Mouse (Mus musculus) left cerebral cortex, adult 2 months (tissue): ENCODE results near the gene Kdelr1. TPM values are rescaled to one million over a fixed set of nuclear protein-coding genes. Genes with fewer than 3 reads are reported as not detected.

Source experiments
- DNase-seq, 2 experiments: peaks; one replicate each; pipeline ENCODE4 v3.0.0; 2021 to 2022; ENCODE audit warnings: low spot score in 2 of 2, mixed read lengths in 1 of 2; ENCODE audit errors: extremely low spot score in 1 of 2
- H3K27ac ChIP-seq: fragments of 200-600 bp; 2 replicates; pipeline ENCODE4 v1.8.1; 2022
- H3K4me3 ChIP-seq: fragments of 200-600 bp; 2 replicates; pipeline ENCODE4 v1.8.1; 2022
- CTCF ChIP-seq: fragments of 200-600 bp; IDR thresholded peaks from 2 replicates; pipeline ENCODE4 v1.8.1; 2022; ENCODE audit warnings: antibody characterized with exemption, mild to moderate bottlenecking, moderate library complexity
- intact Hi-C: fragments of 180-260 bp; cut with DNase I; formaldehyde crosslinking; loops from one replicate; pipeline ENCODE4 v1.15.1; 2025
- total RNA-seq, 2 experiments: library from RNA; stranded (reverse); gene quantifications; 2 replicates each; pipeline ENCODE4 v1.2.3; 2021

Gene Kdelr1
- total RNA-seq, 2 experiments from 2014 or later = 67.4 to 75.4 TPM

DNA sequence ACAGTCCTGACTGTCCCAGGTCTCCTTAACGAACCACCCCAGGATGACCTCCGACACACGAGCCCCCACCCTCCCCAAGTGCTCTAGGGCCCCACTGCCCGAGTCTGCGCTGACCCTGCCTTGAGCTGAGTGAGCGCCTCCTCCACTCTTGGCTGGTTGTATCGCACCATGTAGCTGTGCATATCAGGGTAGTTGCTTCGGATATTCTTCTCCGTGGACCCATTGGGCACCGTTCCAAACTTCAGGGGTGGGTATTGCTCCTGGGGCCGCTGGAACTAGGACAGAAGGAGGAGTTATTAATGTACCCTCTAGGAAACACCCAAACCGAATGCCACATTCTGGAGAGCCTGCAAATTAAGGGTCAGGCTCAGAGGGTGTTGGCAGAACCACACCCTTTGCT, 19.5 kb upstream of the Kdelr1 start:
- H3K4me3 ChIP-seq = no peak overlapping the region
- TF ChIP-seq CTCF = no peak
- H3K27ac ChIP-seq = no peak overlapping the region
- DNase-seq = no peak
- intact Hi-C loops = loop anchor here (10.0 kb wide), 1 partner anchor 362 kb away; no protein-coding TSS in a partner anchor

- intact Hi-C loops = loop anchor here (10.0 kb wide), 1 partner anchor 358 kb away; no protein-coding TSS in a partner anchor
- DNase-seq = no peak
- H3K4me3 ChIP-seq = peak overlapping the region; percentile 28
- H3K27ac ChIP-seq = no peak overlapping the region
- TF ChIP-seq CTCF = no peak
Observed at GRCm38 (mm10) chr7:45856950-45857901, 15.3 kb upstream of the Kdelr1 start.

DNA sequence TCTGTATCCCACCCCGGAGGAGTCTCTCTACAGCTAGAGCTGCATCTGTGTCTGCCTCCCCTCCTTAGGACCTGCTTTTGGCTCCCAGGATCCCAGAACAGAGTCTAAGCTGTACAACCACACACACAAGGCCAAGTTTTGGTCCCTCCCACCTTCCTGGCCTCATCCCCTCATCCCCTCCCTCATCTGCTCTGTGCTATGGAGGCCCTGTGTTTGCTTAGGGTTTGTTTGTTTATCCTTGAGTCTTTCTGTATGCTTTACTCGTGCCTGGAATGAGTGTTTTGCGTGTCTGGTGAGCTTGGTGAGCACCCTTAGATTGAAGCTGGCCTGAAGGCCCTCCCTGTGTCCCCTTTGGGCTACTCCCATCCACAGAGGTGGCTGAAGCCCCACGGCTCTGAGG, 13.6 kb upstream of the Kdelr1 start:
- intact Hi-C loops = loop anchor here (10.0 kb wide), 1 partner anchor 356 kb away; no protein-coding TSS in a partner anchor
- TF ChIP-seq CTCF = no peak
- Histone ChIP-seq H3K4me3 (no peak overlapping the region), H3K27ac (no peak overlapping the region)
- DNase-seq = no peak

DNA sequence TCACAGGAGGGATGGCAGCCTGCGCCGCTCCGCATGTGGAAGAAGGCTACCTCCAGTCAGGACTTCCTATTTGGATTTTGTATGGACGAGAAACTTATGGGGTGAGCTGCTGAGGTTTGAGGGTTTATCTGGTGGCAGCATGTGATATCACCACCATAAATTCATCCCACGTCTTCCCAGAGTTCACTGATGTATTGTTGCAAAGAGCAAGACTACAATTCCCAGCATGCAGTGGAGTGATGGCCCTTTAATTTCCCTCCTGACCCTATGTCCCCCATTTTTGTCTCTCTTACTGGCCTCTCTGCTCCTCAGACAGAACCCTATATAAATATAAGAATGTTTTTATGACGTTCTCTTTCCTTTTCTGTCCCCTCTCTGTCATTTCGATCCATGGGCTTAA, 9.8 kb upstream of the Kdelr1 start:
- Histone ChIP-seq H3K4me3 (no peak overlapping the region), H3K27ac (no peak overlapping the region)
- no peak for DNase-seq
- intact Hi-C loops = no loop called here
- no peak for TF ChIP-seq CTCF

- DNase-seq = no peak
- no peak for TF ChIP-seq CTCF
- intact Hi-C loops = no loop called here
- Histone ChIP-seq H3K4me3 (no peak overlapping the region), H3K27ac (no peak overlapping the region)
Observed at GRCm38 (mm10) chr7:45864435-45864834, 8.1 kb upstream of the Kdelr1 start.

- DNase-seq = peak; percentile 77 to 82
- TF ChIP-seq CTCF = no peak
- intact Hi-C loops = no loop called here
- H3K27ac ChIP-seq = peak overlapping the region; percentile 30; the same call in 1 of the 2 replicates
- H3K4me3 ChIP-seq = peak overlapping the region; percentile 50
Observed at GRCm38 (mm10) chr7:45865925-45866910, 6.4 kb upstream of the Kdelr1 start.

DNA sequence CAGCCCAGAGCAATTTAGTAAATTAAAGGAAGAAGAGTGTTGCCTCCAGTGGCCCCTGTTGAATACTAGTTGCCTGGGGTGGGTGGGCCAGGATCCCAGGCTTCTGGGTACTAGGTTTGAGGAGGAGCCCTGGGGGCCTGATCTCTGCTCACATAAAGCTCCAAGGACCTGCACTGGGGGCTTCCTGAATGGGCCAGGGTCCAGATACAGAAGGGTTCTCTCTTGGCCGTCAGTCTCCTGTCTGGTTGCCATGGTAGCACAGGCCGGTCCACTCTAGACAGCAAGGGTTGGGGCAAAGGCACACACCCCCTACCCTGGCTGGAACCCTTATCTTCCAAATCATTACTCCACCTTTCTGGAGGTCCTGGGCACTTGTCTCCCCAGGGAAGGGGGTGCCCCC, 4.7 kb upstream of the Kdelr1 start:
- H3K27ac ChIP-seq = no peak overlapping the region
- no peak overlapping the region for H3K4me3 ChIP-seq
- intact Hi-C loops = no loop called here
- TF ChIP-seq CTCF = no peak
- DNase-seq = no peak

- Histone ChIP-seq H3K27ac (no peak overlapping the region; the same call in 1 of the 2 replicates), H3K4me3 (peak overlapping the region; percentile 22; the same call in 1 of the 2 replicates)
- no peak for TF ChIP-seq CTCF
- no peak for DNase-seq
- intact Hi-C loops = no loop called here
Observed at GRCm38 (mm10) chr7:45869107-45869670, 3.4 kb upstream of the Kdelr1 start.

DNA sequence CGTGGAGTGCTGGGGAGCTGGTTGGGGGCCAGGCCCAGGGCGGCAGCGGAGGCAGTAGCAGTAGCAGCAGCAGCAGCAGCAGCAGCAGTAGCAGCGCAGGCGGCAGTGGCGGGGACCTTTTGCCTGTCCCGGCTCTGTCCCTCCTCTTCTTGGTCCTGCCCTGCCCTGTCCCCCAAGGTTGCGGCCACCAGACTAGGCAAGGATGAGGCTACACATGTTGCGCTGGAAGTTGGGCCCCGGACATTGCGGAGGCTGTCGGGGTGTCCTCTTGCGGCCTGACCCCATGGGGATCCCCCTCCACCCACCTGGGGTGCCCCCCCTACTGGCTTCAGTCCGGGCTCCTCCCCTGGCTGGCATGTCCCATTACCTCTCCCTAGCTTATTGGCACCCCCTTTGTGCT, 2.8 kb upstream of the Kdelr1 start:
- DNase-seq = no peak
- intact Hi-C loops = no loop called here
- TF ChIP-seq CTCF = no peak
- H3K27ac ChIP-seq = no peak overlapping the region
- peak overlapping the region; percentile 22; the same call in 1 of the 2 replicates for H3K4me3 ChIP-seq

DNA sequence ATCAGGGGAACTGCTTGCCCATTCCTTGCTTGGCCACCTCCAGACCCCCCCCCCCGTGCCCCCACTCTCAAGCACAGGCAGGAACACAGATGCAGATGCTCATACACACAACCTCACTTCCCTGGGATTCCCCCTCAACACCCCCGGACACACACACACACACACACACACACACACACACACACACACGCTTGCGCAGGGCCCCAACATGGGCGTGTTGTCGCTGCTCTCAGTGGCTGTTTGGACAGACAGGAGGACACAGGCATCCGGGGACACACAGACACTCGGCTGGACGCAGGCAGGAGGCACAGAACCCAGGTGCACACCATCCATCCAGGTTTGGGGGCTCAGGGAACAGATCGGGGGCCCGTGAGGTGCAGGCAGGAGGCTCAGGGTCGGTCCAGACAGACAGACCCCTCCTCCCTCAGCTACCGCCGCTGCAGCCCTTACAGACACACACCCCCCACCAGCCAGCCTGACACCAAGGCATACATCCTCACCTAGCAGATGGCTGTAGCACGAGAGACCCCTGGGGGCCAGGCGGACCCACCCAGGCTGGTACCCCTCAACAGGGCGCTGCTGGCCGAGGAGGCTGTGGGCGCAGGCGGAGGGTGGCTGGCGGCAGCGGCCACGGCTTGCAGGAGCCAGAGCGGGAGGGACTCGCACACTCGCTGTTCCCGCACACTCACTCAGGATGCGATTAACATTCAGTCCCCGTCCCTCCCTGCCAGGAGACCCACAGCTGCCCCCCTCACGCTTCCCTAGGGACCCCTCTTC, 2.1 kb upstream of the Kdelr1 start:
- DNase-seq = no peak
- intact Hi-C loops = no loop called here
- no peak for TF ChIP-seq CTCF
- Histone ChIP-seq H3K4me3 (peak overlapping the region; percentile 37), H3K27ac (no peak overlapping the region; the same call in 1 of the 2 replicates)
